Mouse (Mus musculus): ENCODE measurements around the gene Rfx8. TPM values are rescaled to one million over a fixed set of nuclear protein-coding genes. Genes with fewer than 3 reads are reported as not detected.
A peak's percentile ranks its signal among the peaks of the same experiment; 100 is the strongest.

Rfx8 gene
- total RNA-seq (2022) = 1 to 10 TPM in 1 of 4 experiments, under 1 TPM in 2, not detected in 1; 0.18 to 1.2 (median 0.45) TPM

DNA sequence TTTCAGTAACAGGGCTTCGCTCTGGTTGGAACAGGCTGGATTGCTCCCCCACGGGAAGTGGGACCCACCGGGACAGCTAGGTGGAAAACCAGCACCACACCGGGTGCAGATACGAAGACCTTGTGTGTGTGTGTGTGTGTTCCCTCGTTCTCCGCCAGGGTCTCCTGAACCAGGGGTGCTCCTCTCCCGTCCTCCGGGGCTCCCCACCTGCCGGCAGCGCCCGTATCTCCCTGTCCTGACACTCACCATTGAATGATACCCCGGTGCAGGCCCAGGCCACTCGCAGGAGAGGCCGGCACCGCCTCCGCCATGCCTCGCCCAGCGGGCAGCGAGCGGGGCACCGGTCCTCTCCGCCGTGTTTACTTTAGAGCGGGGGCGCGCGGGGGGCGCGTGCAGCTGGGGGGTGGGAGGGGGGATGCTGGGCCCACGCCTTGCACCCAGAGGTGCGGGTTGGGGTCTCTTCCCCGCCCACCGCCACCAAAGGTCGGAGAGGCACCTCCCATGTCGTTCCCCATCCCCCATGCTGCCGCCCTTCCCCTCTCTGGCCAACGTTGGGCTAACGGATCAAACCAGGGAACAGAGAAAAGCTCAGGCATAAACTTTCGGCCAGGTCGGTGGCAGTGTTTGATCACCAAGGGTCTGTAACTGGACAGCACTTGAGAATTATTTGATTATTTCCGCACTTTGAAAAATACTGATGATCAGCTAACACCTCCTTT, at the start of gene Rfx8:
Rfx8 (minus strand) TSS at position 366 of the 719 bp plus-strand sequence.
- no peak for DNase-seq (ENCODE audit: low spot score in 2 of 2)

DNA sequence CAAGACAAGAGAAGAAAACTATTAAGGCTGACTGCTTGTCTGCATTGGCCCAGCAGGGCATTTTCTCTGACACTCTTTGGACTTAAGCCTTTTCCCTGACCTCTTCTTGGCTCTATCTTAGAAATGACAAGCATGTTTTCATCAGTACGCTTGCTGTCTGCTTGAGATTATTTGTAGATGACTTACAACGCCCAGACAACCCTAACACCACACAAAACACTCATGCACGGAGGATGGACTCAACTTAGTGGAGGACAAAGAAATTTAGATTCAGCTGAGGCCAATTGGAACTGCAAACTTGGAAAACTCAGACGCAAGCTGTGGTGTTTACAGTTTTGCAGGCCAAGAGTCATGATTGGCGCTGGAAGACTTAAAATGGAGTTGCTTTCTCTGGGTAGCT, 49.6 kb upstream of the Rfx8 start:
- no peak for DNase-seq (ENCODE audit: low spot score in 2 of 2)

DNA sequence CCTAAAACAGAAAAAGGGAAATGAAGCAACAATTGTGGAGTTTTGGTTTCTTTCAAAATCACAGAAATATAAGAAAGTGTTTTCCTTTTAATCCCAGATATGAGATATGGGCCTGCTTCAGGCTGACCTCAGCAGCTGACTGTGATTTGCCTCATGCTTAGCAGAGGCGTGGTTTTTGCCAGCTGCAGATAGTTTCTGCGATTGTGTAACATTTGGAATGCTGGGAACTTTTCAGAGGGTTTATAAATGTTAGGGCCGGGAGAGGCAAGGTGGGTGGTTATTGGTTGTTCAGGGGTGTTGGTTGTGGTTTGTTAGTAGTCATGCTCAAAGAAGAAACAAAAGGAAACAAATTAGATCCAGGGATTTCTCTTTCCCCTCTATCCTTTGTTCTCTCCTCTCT, 47.2 kb upstream of the Rfx8 start:
- DNase-seq (ENCODE audit: low spot score in 2 of 2) = no peak

DNA sequence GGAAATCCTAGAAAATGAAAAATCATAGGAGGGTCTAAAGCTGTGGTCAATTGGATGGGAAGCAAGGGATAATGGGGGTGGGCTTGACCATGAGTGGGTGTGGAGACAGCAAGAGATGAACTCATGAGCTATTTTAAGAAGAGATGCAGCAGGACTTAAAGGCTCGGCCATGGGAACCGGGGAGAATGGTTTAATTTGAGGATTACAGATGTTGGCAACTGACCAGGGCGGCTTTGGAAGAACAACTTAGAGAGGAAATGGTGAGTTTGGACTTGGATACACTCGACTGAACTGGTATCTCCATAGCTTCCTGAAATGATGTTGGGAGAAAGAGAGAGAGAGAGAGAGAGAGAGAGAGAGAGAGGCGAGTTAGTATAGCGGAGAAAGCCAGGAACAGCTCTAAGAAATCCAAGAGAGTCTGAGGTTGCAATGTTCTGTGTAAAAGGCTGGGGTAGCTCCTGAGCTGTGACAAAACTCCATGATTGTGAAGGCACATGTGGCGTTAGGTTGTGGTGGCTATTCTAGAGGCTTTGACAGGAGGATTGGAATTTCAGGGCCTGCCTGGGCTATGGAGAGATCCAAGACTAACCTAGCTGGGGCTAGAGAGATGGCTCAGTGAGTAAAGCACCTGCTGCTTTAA, 45.2 kb upstream of the Rfx8 start:
- no peak for DNase-seq (ENCODE audit: low spot score in 2 of 2)

DNA sequence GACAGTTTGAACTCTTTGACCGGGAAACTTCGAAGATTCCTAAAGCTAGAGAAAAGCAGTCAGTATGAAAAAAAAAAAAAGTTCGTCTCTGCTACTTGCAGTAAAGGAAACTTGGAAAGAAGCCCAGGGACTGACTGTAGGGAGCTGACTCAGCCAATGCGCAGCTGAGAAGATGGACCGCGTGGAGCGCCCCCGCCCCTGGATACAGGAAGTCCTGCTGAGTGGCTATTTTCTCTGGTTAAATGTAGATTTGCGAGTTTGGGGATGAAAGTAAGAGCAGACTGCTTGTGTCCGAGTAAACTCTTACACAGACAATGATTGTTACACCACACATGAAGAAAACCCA, 41.2 kb upstream of the Rfx8 start:
- peak; percentile 61 to 67 for DNase-seq (ENCODE audit: low spot score in 2 of 2)

DNA sequence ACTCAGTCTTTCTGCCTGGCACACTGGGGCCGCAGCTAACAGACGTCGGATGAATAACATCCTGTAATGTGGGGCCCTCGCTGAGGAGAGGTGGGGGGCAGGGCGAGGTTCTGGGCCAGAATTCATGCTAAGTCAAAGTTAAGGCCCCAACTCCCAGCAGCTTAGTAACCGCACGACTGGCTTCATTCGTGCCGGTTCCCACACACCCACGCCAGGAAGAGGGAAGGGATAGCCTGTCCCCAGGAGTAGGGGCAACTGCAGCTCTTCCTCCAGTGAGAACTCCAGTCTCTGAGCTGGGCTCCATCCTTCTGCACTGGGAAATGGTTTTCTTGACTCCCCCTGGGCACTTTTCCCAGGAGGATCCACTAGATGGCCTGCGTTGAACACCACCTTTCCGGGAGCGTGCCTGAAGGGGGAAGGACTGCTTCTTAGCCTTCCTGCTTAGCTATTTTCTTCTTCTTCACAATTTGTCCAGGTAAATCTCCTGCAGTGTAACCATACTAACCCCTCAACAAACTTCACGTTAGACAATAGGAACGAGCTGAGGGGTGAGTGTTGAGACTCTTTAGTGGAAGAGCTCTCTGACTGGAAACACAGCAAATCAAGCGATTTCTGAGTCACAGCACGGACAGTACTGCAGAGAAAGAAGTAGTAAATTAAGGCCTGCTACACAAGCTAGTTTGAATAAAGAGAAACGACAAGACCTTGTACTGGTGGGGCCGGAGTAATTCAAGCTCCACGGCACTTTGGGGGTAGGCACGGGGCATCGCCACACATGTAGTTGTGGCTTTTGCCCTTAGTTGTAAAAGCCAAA, 40.6 kb upstream of the Rfx8 start:
- DNase-seq (ENCODE audit: low spot score in 2 of 2) = peak; percentile 46 to 62

DNA sequence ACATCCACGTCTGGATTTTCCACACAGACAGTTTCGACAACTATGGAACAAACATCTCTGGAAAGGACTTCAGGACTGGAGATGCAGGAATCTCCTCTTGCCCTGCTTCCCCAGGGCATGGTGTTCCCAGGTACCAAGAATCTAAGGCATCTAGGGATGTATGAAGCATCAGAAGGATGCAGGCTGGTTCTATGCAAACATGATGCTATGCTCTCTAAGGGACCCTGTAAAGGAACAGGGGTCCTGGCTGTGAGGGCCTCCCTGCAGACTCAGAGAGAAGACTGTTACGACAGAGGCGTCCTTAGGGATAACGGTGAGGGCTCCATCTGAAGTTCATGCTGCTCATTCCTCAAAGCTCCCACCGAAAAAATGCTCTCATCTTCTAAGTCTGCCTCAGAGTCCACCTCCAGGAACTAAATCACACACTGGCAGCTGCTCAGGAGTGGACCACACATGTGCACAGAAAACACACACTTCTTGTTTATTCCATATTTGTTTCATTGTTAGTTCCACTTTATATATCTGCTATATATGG, 39.5 kb upstream of the Rfx8 start:
- no peak for DNase-seq (ENCODE audit: low spot score in 2 of 2)

DNA sequence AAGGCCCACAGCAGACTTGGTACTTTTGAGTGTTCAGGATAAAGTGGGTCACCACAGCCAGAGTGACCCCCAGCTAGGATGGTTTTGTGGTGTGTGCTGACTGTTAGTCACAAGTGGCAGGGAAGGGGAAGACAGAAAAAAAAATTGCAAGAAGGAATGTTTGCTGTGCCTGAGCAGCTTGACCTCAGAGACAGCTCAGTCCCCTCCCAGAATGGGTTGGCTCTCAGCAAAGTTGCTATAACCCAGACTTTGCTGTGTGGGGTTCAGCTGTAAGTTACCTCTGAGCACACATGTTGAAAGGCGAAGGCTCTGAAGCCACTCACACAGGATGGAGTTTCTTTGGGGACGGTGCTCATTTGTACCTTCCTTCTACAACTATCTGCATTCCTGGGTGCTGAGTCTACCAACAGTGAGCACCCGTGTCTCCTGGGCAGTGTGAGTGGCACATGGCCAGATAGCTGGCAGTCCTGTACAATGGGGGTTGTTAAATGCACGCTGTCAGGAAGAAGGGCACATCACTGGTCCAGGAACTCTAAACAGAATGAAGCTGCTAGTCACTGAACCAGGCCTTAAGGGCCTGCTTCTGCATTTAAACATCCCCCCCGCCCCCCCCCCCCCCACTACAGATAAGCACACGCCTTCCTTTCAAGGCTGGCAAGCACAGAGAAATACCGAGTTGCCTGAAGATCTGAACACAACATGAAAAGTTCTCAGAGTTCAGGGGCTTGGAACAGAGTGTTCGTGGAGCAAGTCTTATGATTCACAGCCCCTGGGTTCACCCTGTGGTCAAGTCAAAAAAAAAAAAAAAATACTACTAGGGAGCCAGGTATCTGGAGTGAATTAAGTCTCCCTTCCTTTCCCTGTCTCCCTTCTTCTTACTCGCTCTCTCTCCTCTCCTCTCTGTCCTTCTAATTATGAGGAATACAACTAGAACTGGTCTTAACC, 38.7 kb upstream of the Rfx8 start:
- no peak for DNase-seq (ENCODE audit: low spot score in 2 of 2)

DNA sequence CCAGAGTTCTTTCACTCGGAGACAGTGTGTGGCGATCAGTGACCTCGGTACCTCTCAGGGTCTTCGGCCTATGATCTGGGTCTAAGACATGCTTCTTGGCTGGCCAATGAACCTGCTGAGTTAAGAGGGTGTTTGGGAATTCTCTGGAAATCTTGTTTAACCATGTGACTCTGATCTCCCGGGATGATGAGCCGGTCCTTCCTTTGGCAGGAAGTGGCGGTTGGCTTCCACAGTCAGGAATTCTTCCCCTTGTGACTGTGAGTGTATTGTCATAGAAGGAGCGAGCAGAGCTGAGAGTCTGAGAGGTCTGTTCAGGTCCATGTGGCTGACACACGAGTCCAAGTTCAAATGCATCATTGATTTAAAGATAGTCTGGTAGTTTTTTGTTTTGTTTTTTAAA, 37.4 kb upstream of the Rfx8 start:
- no peak for DNase-seq (ENCODE audit: low spot score in 2 of 2)

DNA sequence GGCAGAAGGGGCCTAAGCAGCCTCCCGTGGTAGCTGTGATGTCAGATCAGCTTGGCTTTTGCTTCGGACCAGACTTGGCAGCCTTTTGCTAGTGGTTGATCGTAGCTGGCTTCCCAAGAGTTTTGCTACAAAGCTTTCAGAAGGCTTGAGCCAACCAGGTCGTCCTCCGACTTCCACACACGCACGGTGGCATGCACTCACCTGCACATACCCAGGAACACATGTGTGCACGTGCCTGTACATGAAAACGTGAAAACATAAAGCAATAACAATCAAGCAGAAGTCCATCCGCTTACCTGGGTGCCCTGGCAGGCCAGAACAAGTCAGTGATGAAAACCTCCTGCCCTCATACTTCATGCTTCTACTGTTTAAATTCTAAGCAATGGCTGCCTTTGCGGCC, 36.2 kb upstream of the Rfx8 start:
- no peak for DNase-seq (ENCODE audit: low spot score in 2 of 2)

DNA sequence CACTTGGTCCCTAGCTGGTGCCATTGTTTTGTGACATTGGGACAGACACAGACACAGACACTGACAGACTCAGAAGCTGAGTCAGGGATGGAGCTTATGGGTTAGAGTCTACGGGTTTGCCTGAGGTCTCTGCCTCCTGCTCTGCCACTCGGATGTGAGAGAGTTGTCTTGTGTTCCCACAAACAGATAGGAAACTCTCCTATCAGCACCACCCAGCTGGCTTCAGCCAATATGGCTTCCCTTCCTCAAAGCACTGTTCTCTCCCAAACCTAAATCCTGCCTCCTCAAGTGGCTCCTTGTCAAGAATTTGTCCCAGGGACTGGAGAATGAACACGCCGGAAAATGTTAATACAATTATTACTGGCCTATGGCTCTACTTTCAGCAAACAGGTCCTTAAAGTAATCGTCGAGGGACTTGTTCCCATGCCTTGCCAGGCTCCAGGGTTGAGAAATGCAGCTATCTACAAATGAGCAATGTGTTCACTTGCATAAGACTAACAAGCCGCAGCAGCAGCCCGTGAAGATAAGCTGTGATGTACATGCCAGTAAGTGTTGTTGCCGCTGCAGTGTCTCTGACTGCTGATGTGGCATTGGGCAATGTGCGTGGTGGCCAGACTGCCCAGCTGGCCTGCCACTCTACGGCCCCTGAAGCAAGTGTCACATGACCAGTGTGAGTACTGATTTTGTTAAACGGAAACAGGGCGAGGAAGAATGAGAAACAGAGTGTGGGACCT, 33.6 kb upstream of the Rfx8 start:
- DNase-seq (ENCODE audit: low spot score in 2 of 2) = no peak

DNA sequence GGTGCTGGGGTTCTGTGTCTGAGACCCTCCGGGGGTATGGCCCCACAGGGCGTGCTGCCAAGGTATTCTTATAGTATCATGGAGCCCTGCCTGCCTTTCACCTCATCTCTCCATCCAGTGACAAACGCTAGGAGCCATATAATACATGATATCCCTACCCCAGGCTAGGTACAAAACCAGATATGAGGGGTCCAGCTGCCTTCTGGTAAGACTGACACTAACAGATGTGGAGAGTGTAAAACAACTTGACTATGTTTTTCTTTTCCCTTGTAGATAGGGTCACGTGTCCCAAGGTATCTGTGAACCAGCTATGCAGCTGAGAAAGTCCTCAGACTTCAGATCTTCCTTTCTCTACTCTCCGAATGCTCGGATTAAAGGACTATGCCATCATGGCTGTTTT, 30.7 kb upstream of the Rfx8 start:
- DNase-seq (ENCODE audit: low spot score in 2 of 2) = no peak

DNA sequence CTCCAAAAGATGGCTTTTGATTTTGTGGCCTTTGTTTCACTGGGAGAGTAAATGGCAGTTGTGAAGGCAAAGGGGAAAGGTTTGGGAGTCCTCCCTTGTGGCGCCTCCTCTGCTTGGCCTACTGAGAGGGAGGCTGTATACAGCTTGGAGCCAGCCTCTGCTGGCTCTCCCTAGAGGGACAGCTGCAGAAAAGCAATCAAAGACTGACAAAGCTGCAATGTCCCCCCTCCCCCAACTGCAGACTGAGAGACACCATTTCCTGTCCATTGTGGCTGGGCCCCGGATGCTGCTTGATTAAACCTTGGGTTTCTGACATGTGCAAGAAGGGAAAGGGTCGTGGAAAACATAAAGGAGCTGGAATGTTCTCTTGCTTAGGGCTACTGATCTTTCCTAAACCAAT, 28.9 kb upstream of the Rfx8 start:
- no peak for DNase-seq (ENCODE audit: low spot score in 2 of 2)

DNA sequence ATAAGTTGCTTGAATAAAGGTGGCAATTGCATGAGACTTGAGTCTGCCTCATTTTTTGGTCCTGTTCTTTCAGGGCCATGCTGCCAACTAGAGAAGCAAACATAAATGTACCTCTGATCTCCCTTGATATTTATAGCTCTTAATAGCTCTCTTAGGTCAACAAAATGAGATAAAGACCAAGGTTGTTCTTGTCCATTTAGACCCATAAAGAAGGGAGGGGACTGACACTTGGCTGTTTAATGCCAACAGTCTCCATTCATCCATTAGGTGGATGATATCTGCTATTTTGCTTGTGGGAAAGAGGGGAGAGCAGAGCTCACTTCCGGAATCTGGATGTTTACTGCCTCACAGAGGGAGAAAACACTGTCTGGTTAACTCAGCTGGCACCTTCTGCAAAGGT, 28.4 kb upstream of the Rfx8 start:
- no peak for DNase-seq (ENCODE audit: low spot score in 2 of 2)

DNA sequence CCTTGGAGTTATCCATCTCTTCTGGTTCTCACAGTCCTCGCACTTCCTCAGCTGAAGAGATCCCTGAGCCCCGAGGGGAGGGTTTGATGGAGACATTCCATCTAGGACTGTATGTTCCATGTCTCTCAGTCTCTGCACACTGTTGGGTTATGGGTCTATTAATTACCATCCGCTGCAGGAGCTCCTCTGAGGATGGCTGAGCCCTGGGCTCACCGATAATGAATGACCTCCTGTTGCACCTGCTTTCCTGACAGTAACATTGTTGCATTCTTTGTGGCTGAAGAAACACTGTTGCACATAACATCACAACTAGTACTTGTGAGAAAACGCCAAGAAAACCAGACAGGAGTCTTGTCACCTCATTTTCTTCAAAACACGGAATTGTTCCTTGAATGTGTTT, 27.9 kb upstream of the Rfx8 start:
- no peak for DNase-seq (ENCODE audit: low spot score in 2 of 2)

DNA sequence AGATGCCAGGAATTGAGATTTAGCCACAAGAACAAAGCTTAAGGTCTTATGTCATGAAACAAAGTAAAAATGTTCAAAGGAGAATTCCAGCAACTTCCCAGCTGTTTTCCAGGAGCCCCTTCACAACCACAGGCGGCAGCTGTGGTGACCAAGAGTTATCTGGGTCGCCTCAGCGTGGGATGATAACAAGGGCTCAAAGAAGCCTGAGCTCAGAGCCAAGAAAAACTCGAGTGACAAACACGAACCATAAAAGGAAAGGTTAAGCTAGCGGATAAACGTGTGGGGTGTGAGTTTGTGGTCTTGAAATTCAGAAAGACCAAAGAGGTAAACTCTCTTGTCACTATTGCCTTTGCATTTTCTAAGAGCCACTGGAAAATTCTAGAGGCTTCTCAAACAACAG, 25.7 kb upstream of the Rfx8 start:
- DNase-seq (ENCODE audit: low spot score in 2 of 2) = no peak

DNA sequence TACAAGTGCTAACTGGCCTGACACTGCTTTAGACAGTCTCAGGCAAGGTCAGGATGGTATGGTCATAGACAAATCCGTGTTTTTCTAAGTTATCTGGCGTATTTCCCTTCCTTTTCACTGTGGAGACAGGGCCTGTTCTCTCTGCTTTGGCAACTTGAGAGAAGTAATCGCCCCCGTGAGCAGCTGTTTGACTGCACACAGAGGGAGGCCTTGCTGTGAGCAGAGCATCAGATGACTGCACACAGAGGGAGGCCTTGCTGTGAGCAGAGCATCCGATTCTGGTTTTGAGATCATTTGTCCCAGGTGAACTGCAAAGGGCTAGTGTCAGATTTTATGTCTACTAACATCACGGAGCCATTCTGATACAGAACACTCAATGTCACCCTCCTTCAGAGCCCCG, 20.2 kb upstream of the Rfx8 start:
- peak in 1 of 2 experiments; percentile 27 for DNase-seq (ENCODE audit: low spot score in 2 of 2)

DNA sequence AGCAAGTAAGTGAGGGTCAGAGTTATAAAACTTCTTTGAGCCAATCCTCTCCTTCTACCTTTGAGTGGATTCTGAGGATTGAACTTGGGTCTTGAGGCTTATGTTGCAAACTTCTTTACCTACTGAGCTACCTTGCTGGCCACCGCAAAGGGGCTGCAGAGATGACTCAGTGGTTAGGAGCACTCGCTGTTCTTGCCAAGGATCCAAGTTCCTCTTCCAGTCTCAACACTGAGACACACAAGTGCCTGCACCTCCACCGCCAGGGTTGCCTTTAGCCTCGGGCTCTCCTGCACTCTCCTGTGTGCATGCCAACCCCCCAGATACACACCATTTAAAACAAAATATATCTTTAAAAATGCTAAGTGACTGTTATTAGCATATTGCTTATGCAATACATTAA, 19.2 kb upstream of the Rfx8 start:
- DNase-seq (ENCODE audit: low spot score in 2 of 2) = no peak

DNA sequence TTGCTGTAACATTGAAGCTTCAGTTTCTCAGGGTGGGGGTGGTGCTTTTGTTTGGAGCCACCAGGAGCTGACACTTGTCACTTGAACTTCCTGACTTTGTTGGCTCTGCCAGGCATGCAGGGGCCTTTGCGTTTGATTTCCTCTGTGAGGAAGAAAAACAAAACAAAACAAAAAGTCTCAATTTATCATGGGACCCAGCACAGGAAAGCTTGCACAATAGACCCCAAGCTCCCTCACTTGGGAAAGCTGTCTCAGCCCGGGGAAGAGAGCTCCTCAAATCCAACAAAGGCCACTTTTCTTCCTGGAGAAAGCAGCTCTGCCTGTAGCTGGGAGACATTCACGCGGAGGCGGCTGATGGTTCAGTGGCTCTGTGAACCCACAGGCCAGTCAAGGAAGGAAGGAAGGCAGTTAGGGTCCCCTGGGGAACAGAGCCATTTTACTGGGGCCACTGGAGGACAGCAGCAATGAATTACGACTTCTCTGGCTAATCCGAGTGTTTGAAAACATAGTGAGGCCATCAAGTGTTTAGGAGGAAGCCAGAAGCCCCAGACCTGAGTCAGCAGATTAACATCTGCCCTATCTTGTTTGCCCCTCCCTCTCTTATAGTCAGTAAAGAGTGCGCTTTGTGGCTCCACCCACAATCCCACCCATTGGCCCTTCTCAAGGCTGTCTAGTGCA, 15.3 kb upstream of the Rfx8 start:
- no peak for DNase-seq (ENCODE audit: low spot score in 2 of 2)

DNA sequence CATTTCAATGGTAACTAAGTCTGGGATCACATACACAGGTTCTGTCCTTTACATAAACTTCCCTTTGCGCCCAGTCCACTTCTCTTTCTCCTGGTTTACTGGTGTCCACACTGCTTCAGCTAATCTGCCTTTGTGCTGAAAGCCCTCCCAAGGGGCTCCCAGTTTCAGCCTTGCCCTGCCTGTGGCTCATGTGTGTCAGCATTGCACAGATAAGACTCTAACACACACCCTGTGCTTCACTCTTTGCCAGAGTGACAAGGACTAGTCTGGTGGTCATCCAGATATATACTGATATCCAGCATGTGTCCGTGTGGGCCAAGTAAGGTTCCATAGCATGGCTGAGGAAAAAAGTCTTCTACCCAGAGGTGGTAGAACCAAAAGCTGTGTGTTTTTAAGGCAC, 14.7 kb upstream of the Rfx8 start:
- no peak for DNase-seq (ENCODE audit: low spot score in 2 of 2)

Data from layer of hippocampus, adult 8-10 months (tissue).